Mouse (Mus musculus): ENCODE measurements around the gene Fhl3.

DNA sequence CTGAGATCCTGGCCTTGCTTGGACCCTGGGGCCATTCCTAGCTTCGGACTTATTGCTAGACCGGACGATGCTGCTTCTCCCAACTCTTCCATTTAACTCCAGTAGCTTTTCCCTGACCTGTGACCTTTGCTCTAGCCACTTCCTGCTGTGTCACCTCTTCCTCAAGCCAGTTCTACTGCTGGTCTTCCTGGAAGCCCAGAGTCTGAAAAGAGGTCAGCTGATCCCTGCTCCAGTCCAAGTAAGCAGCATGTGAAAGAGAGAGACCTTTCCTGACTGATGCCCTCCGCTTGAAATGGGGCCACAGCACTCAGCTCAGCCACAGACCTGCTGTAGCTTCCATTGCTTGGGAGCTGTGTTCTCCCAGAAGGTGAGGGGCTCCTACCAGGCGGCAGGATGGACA, 37.0 kb downstream of the Fhl3 start:
- no peak for TF ChIP-seq CTCF (IDR thresholded peaks at IDR 0.05; ENCODE audit: borderline replicate concordance, extremely low read depth, insufficient read depth, insufficient read length)
- no peak for TF ChIP-seq POLR2A (IDR thresholded peaks at IDR 0.05; ENCODE audit: borderline replicate concordance, extremely low read depth, insufficient read depth, insufficient read length, poor library complexity, severe bottlenecking)

All from brain, embryonic 14.5 days (tissue).